Comparison of ENCODE assay signal across 19 mouse cellular contexts in the genomic region with DNA sequence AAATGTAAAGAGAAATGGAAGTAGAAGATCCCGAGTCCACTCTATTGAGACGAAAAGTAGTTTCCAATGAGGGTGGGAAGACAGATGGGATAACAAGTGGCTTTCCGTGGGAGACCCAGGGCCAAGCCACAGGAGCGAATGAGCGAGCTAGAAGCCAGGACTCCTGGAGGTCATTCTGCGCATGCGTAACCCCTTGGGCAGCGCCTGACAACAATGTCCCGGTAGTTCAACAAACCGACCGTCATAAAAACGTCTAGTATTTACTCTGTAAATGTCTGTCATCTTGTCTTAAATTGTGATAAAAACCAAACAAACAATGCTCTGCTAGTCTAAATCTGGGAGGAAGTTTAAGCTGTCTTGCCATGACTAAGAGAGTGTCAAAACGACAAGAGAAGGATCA.
A peak's percentile ranks its signal among the peaks of the same experiment; 100 is the strongest.
DNase-seq lines count a peak whose midpoint lies in the region; ATAC-seq and TF ChIP-seq lines count a peak whose summit lies in the region.
"Had no signal": no experiment of that assay in that cellular context is flagged by ENCODE, and none has a peak within 500 bp of the region (broad histone marks: within the 10 kb centered on the region; RNA-seq: fewer than 3 reads in every experiment).

No protein-coding gene starts in this region.

- no peaks in the 10 kb centered on the region for H3K4me1 ChIP-seq in heart, postnatal 0 days (ENCODE audit: control insufficient read depth, insufficient read depth)
- no peaks in the 10 kb centered on the region for H3K4me1 ChIP-seq in lung, postnatal 0 days (ENCODE audit: insufficient read depth, low read depth, low read length)
- H3K4me1 ChIP-seq in lung, adult 2 months (ENCODE audit: control insufficient read depth, insufficient read depth, low read length): no peaks in the 10 kb centered on the region
- H3K4me1 ChIP-seq in limb, embryonic 15.5 days: peaks cover 10% of the 10 kb centered on the region; the same call in 1 of the 2 replicates
- H3K4me1 ChIP-seq: forebrain, embryonic 12.5 days; midbrain, embryonic 13.5 days had no signal

- no peaks in the 10 kb centered on the region for H3K36me3 ChIP-seq in heart, postnatal 0 days (replicated peaks; ENCODE audit: control insufficient read depth, insufficient read depth, low read length)
- no peaks in the 10 kb centered on the region for H3K36me3 ChIP-seq in lung, postnatal 0 days (ENCODE audit: insufficient read depth, low read length)
- no peaks in the 10 kb centered on the region for H3K36me3 ChIP-seq in limb, embryonic 15.5 days
- H3K36me3 ChIP-seq: forebrain, embryonic 12.5 days; midbrain, embryonic 13.5 days; stomach, embryonic 15.5 days had no signal

- peak overlapping the region; percentile 51 for H3K4me2 ChIP-seq in heart, postnatal 0 days (ENCODE audit: low read depth, low read length)
- H3K4me2 ChIP-seq in lung, postnatal 0 days (replicated peaks; ENCODE audit: low read depth, low read length): peak overlapping the region; percentile 28; the same call in 1 of the 2 replicates
- H3K4me2 ChIP-seq in limb, embryonic 15.5 days: 0 out of 2 replicates have a peak overlapping the region, but pooled peaks have one; percentile 17
- H3K4me2 ChIP-seq: forebrain, embryonic 12.5 days; midbrain, embryonic 13.5 days; stomach, embryonic 15.5 days had no signal

- no peak for ATAC-seq in heart, postnatal 0 days (ENCODE audit: insufficient read depth, low read depth)
- no peak for ATAC-seq in lung, postnatal 0 days
- ATAC-seq in limb, embryonic 15.5 days (ENCODE audit: insufficient number of reproducible peaks, low FRiP score, low TSS enrichment, low read depth): no peak
- ATAC-seq: CD4-positive, CD25-positive, alpha-beta regulatory T cell, adult 4 months; midbrain, embryonic 13.5 days had no signal

- H3K27ac ChIP-seq in heart, postnatal 0 days (ENCODE audit: low read depth): no peak overlapping the region
- H3K27ac ChIP-seq in lung, postnatal 0 days (ENCODE audit: low read length): no peak overlapping the region
- no peak overlapping the region for H3K27ac ChIP-seq in limb, embryonic 15.5 days
- H3K27ac ChIP-seq: forebrain, embryonic 12.5 days; macrophage; midbrain, embryonic 13.5 days; stomach, embryonic 15.5 days had no signal

- H3K4me3 ChIP-seq in heart, postnatal 0 days (ENCODE audit: low read depth, low read length): peak overlapping the region; percentile 19; the same call in 1 of the 2 replicates
- H3K4me3 ChIP-seq in lung, postnatal 0 days (ENCODE audit: low read depth, low read length): no peak overlapping the region
- H3K4me3 ChIP-seq in lung, adult 2 months (replicated peaks; ENCODE audit: extremely low read depth, low read depth, low read length): no peak overlapping the region
- no peak overlapping the region for H3K4me3 ChIP-seq in limb, embryonic 15.5 days
- H3K4me3 ChIP-seq: forebrain, embryonic 12.5 days; midbrain, embryonic 13.5 days; myocyte; stomach, embryonic 15.5 days had no signal

- no peaks in the 10 kb centered on the region for H3K9me3 ChIP-seq in heart, postnatal 0 days (replicated peaks; ENCODE audit: control insufficient read depth, low read length)
- no peaks in the 10 kb centered on the region for H3K9me3 ChIP-seq in lung, postnatal 0 days (ENCODE audit: low read length)
- H3K9me3 ChIP-seq in limb, embryonic 15.5 days: no peaks in the 10 kb centered on the region
- H3K9me3 ChIP-seq: forebrain, embryonic 12.5 days; midbrain, embryonic 13.5 days; stomach, embryonic 15.5 days had no signal

- DNase-seq in heart, postnatal 0 days (ENCODE audit: low spot score): no peak
- DNase-seq in heart, postnatal 14 days: no peak
- peak; percentile 16 for DNase-seq in lung, postnatal 0 days (ENCODE audit: low spot score)
- no peak for DNase-seq in lung, adult 2 months
- DNase-seq in kidney, postnatal 4 days: peak; percentile 54 to 65
- DNase-seq in adrenal gland, adult (ENCODE audit: inconsistent age in 2 of 2, low spot score in 1 of 2): no peak
- DNase-seq in adrenal gland, adult 18-20 months (ENCODE audit: low spot score in 2 of 2): no peak
- DNase-seq: adrenal gland, postnatal 25 days; cerebellum, adult 9-10 months; gastrocnemius, postnatal 25 days; liver; thymus, postnatal 4 days had no signal

- H3K9ac ChIP-seq in heart, postnatal 0 days (replicated peaks; ENCODE audit: low read depth, low read length): no peak overlapping the region
- H3K9ac ChIP-seq in lung, postnatal 0 days (replicated peaks; ENCODE audit: low read depth): no peak overlapping the region
- H3K9ac ChIP-seq in limb, embryonic 15.5 days: no peak overlapping the region
- H3K9ac ChIP-seq: forebrain, embryonic 12.5 days; midbrain, embryonic 13.5 days; stomach, embryonic 15.5 days had no signal

- TF ChIP-seq EP300 in heart, postnatal 0 days (IDR thresholded peaks at IDR 0.05; ENCODE audit: low read depth): no peak
- no peak for TF ChIP-seq EP300 in lung, postnatal 0 days (IDR thresholded peaks at IDR 0.05)

- TF ChIP-seq CTCF in heart, postnatal 0 days (IDR thresholded peaks at IDR 0.05; ENCODE audit: low read depth): no peak
- TF ChIP-seq CTCF in lung, postnatal 0 days (IDR thresholded peaks at IDR 0.05): 0 out of 2 replicates have a peak, but pooled peaks have one; percentile 10
- TF ChIP-seq CTCF in lung, adult 2 months (IDR thresholded peaks at IDR 0.05; ENCODE audit: insufficient read depth, low read length): no peak

- no peaks in the 10 kb centered on the region for H3K27me3 ChIP-seq in heart, postnatal 0 days (ENCODE audit: control insufficient read depth, insufficient read depth, low read length)
- no peaks in the 10 kb centered on the region for H3K27me3 ChIP-seq in lung, postnatal 0 days (replicated peaks; ENCODE audit: insufficient read depth, low read length)
- no peaks in the 10 kb centered on the region for H3K27me3 ChIP-seq in limb, embryonic 15.5 days
- H3K27me3 ChIP-seq: forebrain, embryonic 12.5 days; stomach, embryonic 15.5 days had no signal

- intact Hi-C loops in heart, postnatal 14 days (cut with DNase I): no loop called here

- no peak for TF ChIP-seq POLR2A in lung, adult 2 months (IDR thresholded peaks at IDR 0.05; ENCODE audit: borderline replicate concordance, extremely low read depth, low read depth, low read length)

- WGBS in heart, postnatal 0 days: 65% methylated on average over 13 of the region's 13 CpGs
- WGBS in lung, postnatal 0 days: 29% methylated on average over 13 of the region's 13 CpGs
- 54% methylated on average over 13 of the region's 13 CpGs for WGBS in lung, adult 2 months
- 66% methylated on average over 13 of the region's 13 CpGs for WGBS in limb, embryonic 15.5 days

Comparison
In these comparisons a context has a peak if more than half of its experiments do, and no peak if none do; other contexts are left out.
1. DNase-seq: peak in lung, postnatal 0 days (single experiment) and kidney, postnatal 4 days (2 of 2); none in heart, postnatal 0 days (single experiment), heart, postnatal 14 days (0 of 2), lung, adult 2 months (single experiment), adrenal gland, adult (0 of 2) and adrenal gland, adult 18-20 months (0 of 2).
2. Peak in every context shown above with its lines, with median percentiles within 50 percentile points of each other: H3K4me2 ChIP-seq.